Mouse (Mus musculus): Measurements from ENCODE around the gene Trdmt1.
"Not testable (repeated sequence)": the region's sequence is repeated elsewhere in the genome, so short reads cannot be mapped to it uniquely, and the experiment has no call there.

Gene Trdmt1

DNA sequence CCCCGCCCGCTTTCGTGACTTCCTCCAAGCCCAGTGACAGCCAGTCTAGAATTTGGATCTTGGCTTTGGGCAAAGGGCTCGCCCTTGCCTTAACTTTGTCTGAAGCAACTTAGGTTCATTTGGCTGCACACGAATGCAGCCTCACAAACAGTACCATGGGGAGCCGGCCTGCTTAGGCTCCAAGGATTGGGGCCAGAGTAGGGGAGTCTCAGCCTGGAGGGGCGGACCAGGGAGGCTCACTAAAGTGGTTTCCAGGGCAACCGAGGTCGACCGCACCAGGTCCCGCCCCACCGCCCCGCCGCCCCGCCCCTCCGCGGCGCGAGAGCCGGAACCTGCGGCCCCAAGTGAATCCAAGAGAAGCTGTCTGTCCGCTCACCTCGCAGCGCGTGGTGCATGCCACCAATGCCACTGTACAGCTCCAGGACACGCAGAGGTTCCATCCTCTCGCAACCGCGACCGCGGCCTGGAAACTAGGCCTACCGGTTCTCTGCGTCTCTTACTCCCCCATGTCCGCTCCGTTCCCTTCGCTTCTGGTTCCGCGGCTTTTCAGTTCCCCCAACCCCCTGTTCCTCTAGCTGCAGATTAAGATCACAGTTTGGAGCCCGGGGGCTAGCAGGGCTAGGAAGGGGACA lies at the start of gene Trdmt1:
TSS of gene Trdmt1 (minus strand) at position 476 of the 632 bp plus-strand sequence.
- peak; percentile 77 for DNase-seq (ENCODE audit: low spot score)

DNA sequence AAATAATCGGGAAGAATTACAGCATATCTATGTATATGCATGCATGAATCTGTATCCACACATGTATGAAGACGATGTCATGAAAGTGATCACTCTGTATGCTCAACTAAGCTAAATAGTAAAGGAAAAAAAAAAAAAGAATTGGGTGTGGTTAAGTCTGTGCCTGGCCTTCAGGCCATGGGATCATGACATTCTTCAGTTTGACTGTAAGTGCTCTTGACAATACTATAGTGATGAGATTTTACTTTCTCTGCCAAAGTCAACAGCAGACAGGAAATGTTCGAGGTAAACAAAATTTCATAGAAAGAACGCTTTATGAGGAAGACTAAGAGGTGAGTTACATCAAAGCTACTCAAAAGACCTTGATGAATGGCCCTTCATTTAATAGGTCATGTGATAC lies 48.9 kb upstream of the Trdmt1 start:
- DNase-seq (ENCODE audit: low spot score), result no peak

DNA sequence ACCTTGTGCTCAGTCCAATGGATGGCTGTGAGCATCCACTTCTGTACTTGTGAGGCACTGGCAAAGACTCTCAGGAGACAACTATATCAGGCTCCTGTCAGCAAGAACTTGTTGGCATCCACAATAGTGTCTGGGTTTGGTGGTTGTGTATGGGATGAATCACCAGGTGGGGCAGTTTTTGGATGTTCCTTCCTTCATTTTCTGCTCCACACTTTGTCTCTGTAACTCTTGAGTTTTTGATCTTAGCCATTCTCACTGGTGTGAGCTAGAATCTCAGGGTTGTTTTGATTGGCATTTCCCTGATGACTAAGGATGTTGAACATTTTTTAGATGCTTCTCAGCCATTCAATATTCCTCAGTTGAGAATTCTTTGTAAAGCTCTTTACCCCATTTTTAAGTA lies 39.3 kb upstream of the Trdmt1 start:
- not testable (repeated sequence) for DNase-seq (ENCODE audit: low spot score)

DNA sequence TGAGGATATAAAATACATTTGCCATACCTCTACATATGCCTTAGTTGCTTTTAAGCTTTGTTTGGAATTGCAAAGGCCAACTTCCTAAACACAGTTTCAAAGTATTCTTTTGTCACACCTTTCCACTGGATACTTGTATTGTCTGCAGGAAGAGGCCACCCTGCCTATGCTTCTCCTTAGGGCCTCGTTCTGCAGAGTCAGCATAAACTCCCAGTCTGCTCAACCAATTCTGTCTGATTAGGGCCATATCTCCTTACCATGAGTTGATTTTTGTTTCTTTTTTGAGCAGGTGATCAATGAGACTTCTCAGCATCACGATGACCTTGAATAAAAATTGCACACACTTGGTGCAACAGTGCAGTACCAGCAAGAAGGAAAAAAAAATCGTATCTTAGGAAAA lies 37.7 kb upstream of the Trdmt1 start:
- DNase-seq (ENCODE audit: low spot score), result no peak

DNA sequence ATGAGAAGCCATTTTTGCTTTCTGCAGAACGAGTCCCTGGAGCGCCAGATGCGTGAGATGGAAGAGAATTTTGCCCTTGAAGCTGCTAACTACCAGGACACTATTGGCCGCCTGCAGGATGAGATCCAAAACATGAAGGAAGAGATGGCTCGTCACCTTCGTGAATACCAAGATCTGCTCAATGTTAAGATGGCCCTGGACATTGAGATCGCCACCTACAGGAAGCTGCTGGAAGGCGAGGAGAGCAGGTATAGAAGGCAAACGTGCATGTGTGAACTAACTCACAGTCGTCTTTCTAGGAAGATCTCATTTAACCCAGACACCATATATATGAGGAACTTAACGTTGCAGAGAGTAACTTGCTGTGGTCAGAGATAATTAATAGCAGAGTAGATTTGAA lies 35.5 kb upstream of the Trdmt1 start:
- peak; percentile 24 for DNase-seq (ENCODE audit: low spot score)

GRCm38 (mm10) chr2:13579315-13579714 lies 34.8 kb upstream of the Trdmt1 start:
- DNase-seq (ENCODE audit: low spot score), result no peak

- DNase-seq (ENCODE audit: low spot score), result no peak
Observed at GRCm38 (mm10) chr2:13578473-13579152, 34.1 kb upstream of the Trdmt1 start.

DNA sequence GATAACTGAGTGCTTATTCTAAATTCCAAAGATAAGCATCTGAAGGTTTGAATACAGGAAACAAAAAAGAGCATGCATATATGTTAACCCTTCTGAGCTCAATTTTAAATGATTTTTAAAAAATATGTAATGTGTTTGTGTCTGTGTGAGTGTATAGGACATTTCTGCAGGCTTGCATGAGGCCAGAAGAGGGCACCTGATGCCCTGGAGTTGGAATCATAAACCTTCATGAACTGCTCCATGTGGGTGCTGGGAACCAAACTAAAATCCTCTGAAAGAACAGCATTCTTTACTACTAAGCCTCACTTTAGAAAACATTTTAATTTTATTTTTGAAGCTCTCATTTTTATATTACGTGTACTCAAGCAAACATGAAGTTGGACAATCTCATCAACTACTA lies 32.9 kb upstream of the Trdmt1 start:
- DNase-seq (ENCODE audit: low spot score), result no peak

- DNase-seq (ENCODE audit: low spot score), result no peak
Observed at GRCm38 (mm10) chr2:13575926-13576325, 31.5 kb upstream of the Trdmt1 start.

DNA sequence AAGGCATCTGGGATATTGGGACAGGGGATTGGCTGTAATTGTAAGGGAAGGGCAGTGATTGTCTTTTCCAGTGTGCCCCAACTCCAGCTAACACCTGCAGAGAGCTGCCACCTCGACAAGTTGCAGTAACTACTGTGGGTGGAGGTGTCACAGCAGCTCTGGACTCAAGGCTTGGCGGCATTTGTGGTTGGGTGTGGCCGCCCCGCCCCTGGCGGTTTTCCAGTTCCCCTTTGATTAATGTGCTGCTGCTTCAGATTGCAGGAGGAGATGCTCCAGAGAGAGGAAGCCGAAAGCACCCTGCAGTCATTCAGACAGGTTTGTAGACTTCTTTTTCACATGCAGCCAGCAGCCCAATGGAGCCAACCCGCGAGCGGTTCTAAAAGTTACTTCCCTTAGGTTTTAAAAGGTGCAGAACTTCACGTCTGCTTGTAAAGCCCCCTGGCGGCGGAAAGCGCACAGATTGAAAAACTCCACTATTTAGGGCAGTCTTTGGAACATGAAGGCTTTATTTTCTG lies 30.9 kb upstream of the Trdmt1 start:
- DNase-seq (ENCODE audit: low spot score), result peak; percentile 80

DNA sequence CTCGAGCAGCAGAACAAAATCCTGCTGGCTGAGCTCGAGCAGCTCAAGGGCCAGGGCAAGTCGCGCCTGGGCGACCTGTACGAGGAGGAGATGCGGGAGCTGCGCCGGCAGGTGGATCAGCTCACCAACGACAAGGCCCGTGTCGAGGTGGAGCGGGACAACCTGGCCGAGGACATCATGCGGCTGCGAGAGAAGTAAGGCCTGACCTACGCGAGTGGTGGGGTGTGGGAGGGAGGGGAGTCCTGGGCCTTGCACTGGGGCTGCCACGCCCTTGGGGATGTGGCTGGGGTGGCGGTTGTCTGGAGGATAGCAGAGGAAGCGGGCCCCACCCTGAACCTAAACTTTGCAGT lies 30.3 kb upstream of the Trdmt1 start:
- peak; percentile 35 for DNase-seq (ENCODE audit: low spot score)

- DNase-seq (ENCODE audit: low spot score), result peak; percentile 79
Observed at GRCm38 (mm10) chr2:13574066-13574800, 29.8 kb upstream of the Trdmt1 start.

DNA sequence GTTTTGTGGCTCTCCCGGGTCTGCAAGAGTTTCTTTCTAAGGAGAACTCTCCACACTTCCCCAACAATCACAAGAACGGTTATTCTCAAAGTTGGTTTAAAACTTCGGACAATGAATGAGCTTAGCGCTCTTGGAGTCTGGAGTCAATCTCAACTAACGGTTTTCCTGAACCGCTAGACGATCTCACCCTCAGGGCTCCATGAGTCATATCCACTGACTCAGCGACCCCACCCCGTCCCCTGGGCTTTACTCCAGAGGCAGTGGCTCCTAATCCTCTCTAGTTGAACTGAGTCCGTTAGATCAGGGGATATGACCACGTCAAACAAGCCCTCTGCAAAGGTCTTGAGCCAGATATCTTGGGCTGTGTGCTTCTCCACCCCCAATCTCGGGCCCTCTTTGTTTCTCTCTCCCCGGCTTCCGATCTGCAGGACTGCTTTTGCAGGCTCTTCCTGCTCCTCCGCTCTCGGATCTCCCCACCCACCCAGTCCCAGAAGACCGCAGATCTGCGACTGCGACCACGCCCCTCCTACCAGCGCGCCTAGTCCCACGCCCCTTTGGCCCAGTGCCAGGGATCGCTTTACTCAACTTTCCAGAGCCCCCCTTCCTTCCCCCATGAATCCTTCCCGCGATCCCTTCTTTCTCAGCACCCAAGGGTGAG lies 29.1 kb upstream of the Trdmt1 start, which contains the start of gene Vim:
TSS of gene Vim (plus strand) at position 520 of the 658 bp plus-strand sequence.
- DNase-seq (ENCODE audit: low spot score), result peak; percentile 90

- DNase-seq (ENCODE audit: low spot score), result no peak
Observed at GRCm38 (mm10) chr2:13572647-13573407, 28.4 kb upstream of the Trdmt1 start.

DNA sequence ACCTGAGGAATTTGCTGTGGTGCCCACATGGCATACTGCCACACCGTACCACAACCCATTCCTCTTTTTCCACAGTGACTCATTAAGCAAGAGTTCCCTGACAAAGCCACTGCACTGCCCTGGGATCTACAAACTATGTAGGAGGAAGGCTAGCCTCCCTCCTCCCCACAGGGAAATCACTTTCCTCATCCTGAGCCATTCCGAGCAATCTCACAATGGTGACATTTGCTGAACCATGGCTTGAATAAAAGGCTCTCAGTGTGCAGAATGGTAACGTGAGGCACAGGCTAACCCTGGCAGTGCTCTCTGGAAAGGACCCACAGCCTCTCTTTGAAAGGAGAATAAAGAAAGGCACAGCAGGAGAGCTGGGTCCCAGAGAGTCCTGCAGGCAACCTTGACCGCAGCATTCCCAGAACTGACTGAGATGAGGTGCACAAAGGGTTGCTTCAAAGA lies 27.7 kb upstream of the Trdmt1 start:
- DNase-seq (ENCODE audit: low spot score), result peak; percentile 11

DNA sequence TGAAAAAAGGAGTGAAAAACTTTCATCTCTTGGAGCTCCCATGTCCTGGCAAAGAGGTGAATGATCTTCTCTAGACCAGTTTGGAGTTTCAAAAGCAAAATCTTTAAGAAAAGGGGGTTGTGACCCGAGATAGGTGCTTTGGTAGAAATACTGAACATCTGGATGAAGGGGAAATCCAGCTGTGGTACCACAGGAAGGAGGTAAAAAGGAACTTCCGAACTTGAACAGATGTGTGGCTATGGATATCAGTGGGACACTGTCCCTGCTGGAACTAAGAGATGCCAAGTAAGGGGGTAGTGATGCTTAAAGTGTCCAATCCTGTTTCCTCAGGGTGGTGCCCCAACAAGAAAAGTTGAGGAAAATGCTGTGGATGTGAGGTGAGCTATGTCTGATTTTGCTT lies 25.7 kb upstream of the Trdmt1 start:
- DNase-seq (ENCODE audit: low spot score), result no peak

- DNase-seq (ENCODE audit: low spot score), result no peak
Observed at GRCm38 (mm10) chr2:13560396-13560795, 15.9 kb upstream of the Trdmt1 start.

DNA sequence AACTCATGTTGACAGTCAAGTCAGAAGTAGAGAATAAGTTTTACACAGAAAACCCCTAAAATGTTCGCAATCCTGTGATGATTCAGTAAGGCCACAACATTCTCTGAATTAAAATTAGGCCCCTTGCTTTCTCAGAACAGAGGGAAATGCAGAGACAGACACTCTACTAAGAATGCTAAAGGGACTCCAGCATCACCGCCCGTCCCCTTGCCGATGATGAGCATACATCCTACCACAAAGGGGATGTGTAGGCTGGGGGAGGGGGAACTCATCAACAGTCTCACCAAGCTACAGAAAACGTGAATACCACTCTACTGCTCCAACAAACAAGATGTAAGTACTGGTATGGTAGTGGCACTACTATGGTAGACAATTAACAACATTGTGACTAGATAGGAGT lies 15.3 kb upstream of the Trdmt1 start:
- no peak for DNase-seq (ENCODE audit: low spot score)

- no peak for DNase-seq (ENCODE audit: low spot score)
Observed at GRCm38 (mm10) chr2:13559303-13559702, 14.8 kb upstream of the Trdmt1 start.

DNA sequence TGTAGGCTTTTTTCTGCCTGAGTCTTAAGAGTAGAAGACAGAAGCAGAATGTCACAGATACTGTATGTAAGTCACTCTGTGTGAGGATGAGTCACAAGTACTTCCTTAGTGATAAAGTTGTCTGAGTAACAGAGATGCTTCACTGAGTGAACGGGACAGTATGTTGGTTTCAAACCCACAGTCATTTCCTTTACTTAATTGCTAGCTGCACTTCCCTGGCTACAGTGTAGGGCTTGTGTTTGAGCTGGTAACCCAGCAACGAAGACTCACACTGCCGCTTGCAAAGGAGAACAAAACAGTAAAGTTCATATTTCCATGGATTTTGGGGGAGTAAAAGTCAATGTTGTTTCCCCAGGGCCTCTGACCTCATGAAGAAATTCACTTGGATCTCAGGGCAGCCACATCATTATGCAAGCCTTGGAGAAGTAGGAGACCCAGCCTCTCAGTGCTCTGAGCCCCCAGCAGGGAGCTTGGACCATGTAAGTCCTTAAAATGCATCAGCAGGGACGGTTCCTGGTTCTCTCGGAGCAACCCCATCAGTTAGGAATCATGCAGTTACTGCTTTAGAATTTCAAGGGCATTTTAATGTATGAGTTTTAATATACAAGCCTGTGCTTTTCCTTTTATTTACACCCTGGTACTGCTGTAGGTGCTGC lies 14.3 kb upstream of the Trdmt1 start:
- peak; percentile 11 for DNase-seq (ENCODE audit: low spot score)
